Mouse (Mus musculus): Measurements from ENCODE around the gene Galnt18. TPM values are rescaled to one million over a fixed set of nuclear protein-coding genes. Genes with fewer than 3 reads are reported as not detected.

Gene Galnt18
- polyA plus RNA-seq, 1 experiment = 21.9 TPM

DNA sequence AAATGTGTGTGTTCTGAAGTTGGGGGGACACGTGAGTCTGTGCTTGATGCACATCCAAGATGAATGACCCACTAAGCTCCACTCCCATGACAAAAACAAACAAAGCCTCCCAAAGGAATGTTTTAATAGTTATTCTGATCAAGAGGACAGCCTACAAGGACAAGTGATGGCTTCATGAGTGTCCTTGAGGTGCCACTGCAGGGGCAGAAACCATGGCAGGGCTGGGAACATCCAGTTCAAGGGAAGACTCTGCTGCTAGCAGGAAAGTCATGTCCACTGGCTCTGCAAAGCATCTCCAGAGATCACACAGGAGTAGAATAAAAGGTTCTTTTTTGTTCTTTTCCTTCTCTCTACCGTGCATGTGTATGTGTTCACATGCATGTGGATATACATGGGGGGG is 140.9 kb downstream of the Galnt18 start:
- 89% methylated on average over 2 of the region's 2 CpGs for WGBS
- no peak overlapping the region for H3K4me3 ChIP-seq (replicated peaks; ENCODE audit: insufficient read depth, low read depth, low read length)
- H3K27ac ChIP-seq (ENCODE audit: insufficient read depth, low read length) = no peak overlapping the region
- H3K27me3 ChIP-seq (ENCODE audit: control insufficient read depth, insufficient read depth, low read length) = no peaks in the 10 kb centered on the region
- TF ChIP-seq POLR2A (IDR thresholded peaks at IDR 0.05; ENCODE audit: borderline replicate concordance, insufficient read depth, low read length) = no peak
- TF ChIP-seq CTCF (IDR thresholded peaks at IDR 0.05; ENCODE audit: borderline replicate concordance, insufficient read depth, low read depth, low read length) = no peak
- H3K4me1 ChIP-seq (ENCODE audit: control insufficient read depth, insufficient read depth, low read length) = no peaks in the 10 kb centered on the region; the same call in 1 of the 2 replicates
- DNase-seq = no peak

GRCm38 (mm10) chr7:111638465-111638864 is 141.3 kb downstream of the Galnt18 start:
- TF ChIP-seq CTCF (IDR thresholded peaks at IDR 0.05; ENCODE audit: borderline replicate concordance, insufficient read depth, low read depth, low read length) = no peak
- TF ChIP-seq POLR2A (IDR thresholded peaks at IDR 0.05; ENCODE audit: borderline replicate concordance, insufficient read depth, low read length) = no peak
- H3K27me3 ChIP-seq (ENCODE audit: control insufficient read depth, insufficient read depth, low read length) = no peaks in the 10 kb centered on the region
- no peak overlapping the region for H3K4me3 ChIP-seq (replicated peaks; ENCODE audit: insufficient read depth, low read depth, low read length)
- DNase-seq = no peak
- no peaks in the 10 kb centered on the region for H3K4me1 ChIP-seq (ENCODE audit: control insufficient read depth, insufficient read depth, low read length)
- H3K27ac ChIP-seq (ENCODE audit: insufficient read depth, low read length) = no peak overlapping the region
- WGBS = 54% methylated on average over 5 of the region's 5 CpGs

- Histone ChIP-seq H3K4me3 (replicated peaks; ENCODE audit: insufficient read depth, low read depth, low read length) (no peak overlapping the region), H3K27me3 (ENCODE audit: control insufficient read depth, insufficient read depth, low read length) (no peaks in the 10 kb centered on the region), H3K4me1 (ENCODE audit: control insufficient read depth, insufficient read depth, low read length) (no peaks in the 10 kb centered on the region), H3K27ac (ENCODE audit: insufficient read depth, low read length) (no peak overlapping the region)
- no peak for TF ChIP-seq CTCF (IDR thresholded peaks at IDR 0.05; ENCODE audit: borderline replicate concordance, insufficient read depth, low read depth, low read length)
- WGBS = 91% methylated on average over 2 of the region's 2 CpGs
- no peak for DNase-seq
Measured at GRCm38 (mm10) chr7:111637866-111638448, 141.8 kb downstream of the Galnt18 start.

DNA sequence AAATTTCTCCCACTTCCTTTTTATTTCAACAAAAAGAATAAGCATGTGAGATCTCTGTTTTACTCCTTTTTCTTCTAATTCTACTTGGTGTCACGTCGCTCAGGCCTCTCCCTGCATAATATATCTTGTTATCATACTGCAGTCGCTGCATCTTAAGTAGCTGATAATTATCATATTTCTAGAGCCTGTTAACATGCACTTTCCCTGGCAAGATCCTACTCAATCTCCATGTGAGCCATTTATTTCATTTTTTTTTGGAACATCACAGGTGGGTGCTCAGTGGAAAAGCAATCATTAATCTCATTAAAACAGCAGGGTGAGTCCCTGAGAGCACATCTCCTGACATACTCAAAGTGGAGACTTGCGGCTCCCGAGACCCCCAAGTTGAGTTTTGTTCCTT is 143.3 kb downstream of the Galnt18 start:
- H3K27ac ChIP-seq (ENCODE audit: insufficient read depth, low read length) = no peak overlapping the region
- H3K27me3 ChIP-seq (ENCODE audit: control insufficient read depth, insufficient read depth, low read length) = no peaks in the 10 kb centered on the region
- no peak for TF ChIP-seq POLR2A (IDR thresholded peaks at IDR 0.05; ENCODE audit: borderline replicate concordance, insufficient read depth, low read length)
- no peak for TF ChIP-seq CTCF (IDR thresholded peaks at IDR 0.05; ENCODE audit: borderline replicate concordance, insufficient read depth, low read depth, low read length)
- 90% methylated on average over 5 of the region's 5 CpGs for WGBS
- no peaks in the 10 kb centered on the region for H3K4me1 ChIP-seq (ENCODE audit: control insufficient read depth, insufficient read depth, low read length)
- DNase-seq = no peak
- no peak overlapping the region for H3K4me3 ChIP-seq (replicated peaks; ENCODE audit: insufficient read depth, low read depth, low read length)

DNA sequence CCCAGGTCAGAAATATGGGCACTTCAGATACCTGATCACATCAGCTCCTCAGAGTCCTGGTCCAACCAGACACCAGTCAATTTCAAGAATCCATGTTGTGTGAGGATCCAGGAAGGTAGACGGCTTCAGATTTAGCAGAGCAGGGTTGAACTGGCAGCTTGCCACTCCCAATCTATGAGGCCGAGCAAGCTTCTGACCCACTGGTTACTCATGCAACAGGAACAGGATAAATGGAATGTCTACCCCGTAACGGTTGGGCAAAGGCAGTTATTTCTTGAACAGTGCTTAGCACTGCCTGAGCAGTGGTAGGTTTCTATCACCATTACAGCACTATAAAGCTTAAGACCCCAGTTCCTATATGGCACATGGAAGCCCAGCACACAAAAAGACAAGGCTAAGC is 148.5 kb downstream of the Galnt18 start:
- Histone ChIP-seq H3K27me3 (ENCODE audit: control insufficient read depth, insufficient read depth, low read length) (no peaks in the 10 kb centered on the region), H3K27ac (ENCODE audit: insufficient read depth, low read length) (no peak overlapping the region), H3K4me1 (ENCODE audit: control insufficient read depth, insufficient read depth, low read length) (no peaks in the 10 kb centered on the region), H3K4me3 (replicated peaks; ENCODE audit: insufficient read depth, low read depth, low read length) (no peak overlapping the region)
- no peak for DNase-seq
- no peak for TF ChIP-seq POLR2A (IDR thresholded peaks at IDR 0.05; ENCODE audit: borderline replicate concordance, insufficient read depth, low read length)
- TF ChIP-seq CTCF (IDR thresholded peaks at IDR 0.05; ENCODE audit: borderline replicate concordance, insufficient read depth, low read depth, low read length) = no peak
- WGBS = 69% methylated on average over 4 of the region's 4 CpGs

DNA sequence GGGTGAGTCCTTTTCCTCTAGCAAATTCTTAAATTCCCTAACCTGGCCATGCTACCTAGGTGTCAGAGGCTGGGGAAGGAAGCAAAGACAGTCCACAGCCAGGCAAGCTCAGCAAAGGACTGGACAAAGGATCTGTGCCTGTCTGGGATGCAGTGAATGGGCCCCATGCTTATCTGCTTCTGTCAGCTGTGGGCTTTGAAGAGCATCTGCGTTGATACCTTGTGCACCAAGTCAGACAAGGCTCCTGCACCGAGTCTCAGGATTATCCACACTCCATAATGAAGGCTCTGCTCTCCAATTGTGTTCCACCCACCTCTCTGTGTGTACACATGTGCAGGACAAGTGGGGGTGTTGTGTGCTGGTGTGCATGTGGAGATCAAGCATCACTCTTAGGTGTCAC is 153.5 kb downstream of the Galnt18 start:
- H3K27ac ChIP-seq (ENCODE audit: insufficient read depth, low read length) = no peak overlapping the region
- TF ChIP-seq CTCF (IDR thresholded peaks at IDR 0.05; ENCODE audit: borderline replicate concordance, insufficient read depth, low read depth, low read length) = no peak
- no peak for TF ChIP-seq POLR2A (IDR thresholded peaks at IDR 0.05; ENCODE audit: borderline replicate concordance, insufficient read depth, low read length)
- WGBS = 88% methylated on average over 2 of the region's 2 CpGs
- no peak overlapping the region for H3K4me3 ChIP-seq (replicated peaks; ENCODE audit: insufficient read depth, low read depth, low read length)
- H3K27me3 ChIP-seq (ENCODE audit: control insufficient read depth, insufficient read depth, low read length) = no peaks in the 10 kb centered on the region
- H3K4me1 ChIP-seq (ENCODE audit: control insufficient read depth, insufficient read depth, low read length) = no peaks in the 10 kb centered on the region
- DNase-seq = no peak

DNA sequence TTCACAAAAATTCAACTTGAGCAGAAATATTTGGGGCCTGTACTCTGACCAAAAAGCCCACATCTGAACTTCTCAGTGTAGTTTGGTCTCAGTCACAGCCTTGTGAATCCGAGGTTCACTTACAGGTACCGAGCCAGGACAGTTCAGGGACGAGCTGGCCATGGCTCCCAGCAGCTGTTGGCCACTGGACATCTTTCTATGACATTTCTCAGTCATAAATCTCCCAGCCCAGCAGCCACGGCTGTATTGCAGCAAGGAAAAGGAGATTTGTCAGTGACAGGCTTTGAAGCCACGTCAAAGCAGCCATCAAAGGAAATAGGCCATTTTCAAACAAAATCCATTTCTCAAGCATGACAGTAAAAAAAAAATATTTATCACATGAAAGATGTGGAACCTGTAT is 154.0 kb downstream of the Galnt18 start:
- WGBS = 94% methylated on average over 5 of the region's 5 CpGs
- Histone ChIP-seq H3K4me3 (replicated peaks; ENCODE audit: insufficient read depth, low read depth, low read length) (no peak overlapping the region), H3K4me1 (ENCODE audit: control insufficient read depth, insufficient read depth, low read length) (no peaks in the 10 kb centered on the region; the same call in 1 of the 2 replicates), H3K27me3 (ENCODE audit: control insufficient read depth, insufficient read depth, low read length) (no peaks in the 10 kb centered on the region), H3K27ac (ENCODE audit: insufficient read depth, low read length) (no peak overlapping the region)
- TF ChIP-seq CTCF (IDR thresholded peaks at IDR 0.05; ENCODE audit: borderline replicate concordance, insufficient read depth, low read depth, low read length) (no peak), POLR2A (IDR thresholded peaks at IDR 0.05; ENCODE audit: borderline replicate concordance, insufficient read depth, low read length) (no peak)
- DNase-seq = no peak

DNA sequence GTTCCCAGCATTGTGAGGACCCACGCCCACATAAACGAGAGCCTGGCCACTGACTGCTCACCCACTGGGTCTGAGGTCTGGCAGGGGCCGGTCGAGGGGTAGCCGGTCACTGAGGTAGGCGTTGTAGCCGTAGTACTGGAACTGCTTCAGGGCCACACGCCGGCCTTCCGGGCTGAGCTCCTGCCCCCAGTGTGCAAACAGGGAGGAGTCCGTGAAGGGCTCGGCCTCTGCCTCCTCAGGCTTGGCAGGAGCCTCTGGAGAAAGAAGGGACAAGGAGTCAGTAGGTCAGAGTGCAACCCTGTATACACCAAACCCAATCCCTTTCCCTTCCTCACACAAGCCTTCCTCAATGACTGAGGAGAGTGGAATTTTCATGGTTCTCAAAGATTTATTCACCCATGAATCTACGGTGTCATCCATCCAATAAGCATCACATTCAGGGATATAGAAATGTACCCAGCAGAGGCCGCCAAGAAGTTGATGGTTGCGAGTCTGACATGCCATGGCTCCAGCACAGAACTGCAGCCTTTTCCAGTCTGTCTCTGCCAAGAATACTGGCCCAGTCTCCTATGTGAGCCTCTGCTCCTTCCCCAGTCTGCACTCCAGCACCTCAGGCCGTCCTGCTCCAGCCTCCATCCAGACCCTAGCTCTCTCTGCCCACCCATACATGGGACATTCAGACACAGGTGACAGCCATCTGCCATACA is 163.4 kb downstream of the Galnt18 start:
- Histone ChIP-seq H3K4me1 (ENCODE audit: control insufficient read depth, insufficient read depth, low read length) (peaks cover 4% of the 10 kb centered on the region; the same call in 1 of the 2 replicates), H3K27me3 (ENCODE audit: control insufficient read depth, insufficient read depth, low read length) (no peaks in the 10 kb centered on the region), H3K4me3 (replicated peaks; ENCODE audit: insufficient read depth, low read depth, low read length) (no peak overlapping the region), H3K27ac (ENCODE audit: insufficient read depth, low read length) (no peak overlapping the region)
- TF ChIP-seq POLR2A (IDR thresholded peaks at IDR 0.05; ENCODE audit: borderline replicate concordance, insufficient read depth, low read length) = no peak
- no peak for TF ChIP-seq CTCF (IDR thresholded peaks at IDR 0.05; ENCODE audit: borderline replicate concordance, insufficient read depth, low read depth, low read length)
- DNase-seq = peak in 1 of 2 experiments; percentile 20
- 34% methylated on average over 16 of the region's 16 CpGs for WGBS
